In genomic region chr2:6255989-6256841, GRCm38 (mm10) we compare ENCODE assay signal across 8 mouse cellular contexts. TPM values are rescaled to one million over a fixed set of nuclear protein-coding genes. Genes with fewer than 3 reads are reported as not detected.
DNase-seq lines count a peak whose midpoint lies in the region; ATAC-seq and TF ChIP-seq lines count a peak whose summit lies in the region.

No protein-coding gene starts in this region.

- H3K9me3 ChIP-seq in embryonic facial prominence, embryonic 14.5 days (ENCODE audit: control insufficient read depth, low read length), result 0 out of 2 replicates have a peak, but pooled peaks cover 8% of the 10 kb centered on the region
- H3K9me3 ChIP-seq in heart, embryonic 10.5 days, result no peaks in the 10 kb centered on the region
- no peaks in the 10 kb centered on the region for H3K9me3 ChIP-seq in lung, embryonic 14.5 days (ENCODE audit: low read depth, low read length)

- H3K27me3 ChIP-seq in embryonic facial prominence, embryonic 14.5 days (replicated peaks; ENCODE audit: control insufficient read depth, insufficient read depth, low read length), result no peaks in the 10 kb centered on the region
- no peaks in the 10 kb centered on the region for H3K27me3 ChIP-seq in heart, embryonic 10.5 days (ENCODE audit: insufficient read depth, poor library complexity, severe bottlenecking)
- no peaks in the 10 kb centered on the region for H3K27me3 ChIP-seq in lung, embryonic 14.5 days (ENCODE audit: insufficient read depth, low read length)

- DNase-seq in 416B (ENCODE audit: low read depth), result peak; percentile 23
- peak; percentile 78 to 90 for DNase-seq in adrenal gland, adult (ENCODE audit: inconsistent age in 2 of 2, low spot score in 1 of 2)
- peak; percentile 87 for DNase-seq in embryonic facial prominence, embryonic 14.5 days (ENCODE audit: low spot score)
- DNase-seq in heart, embryonic 10.5 days (ENCODE audit: low spot score), result no peak
- peak; percentile 51 for DNase-seq in kidney, postnatal 14 days
- DNase-seq in lung, embryonic 14.5 days, result peak; percentile 70
- DNase-seq in ovary, postnatal 10 days (ENCODE audit: low spot score), result peak; percentile 25
- DNase-seq in embryo, embryonic 10.5 days (ENCODE audit: low spot score), result no peak

- no peak overlapping the region for H3K4me3 ChIP-seq in embryonic facial prominence, embryonic 14.5 days (ENCODE audit: low read depth, low read length)
- no peak overlapping the region for H3K4me3 ChIP-seq in heart, embryonic 10.5 days
- H3K4me3 ChIP-seq in lung, embryonic 14.5 days (ENCODE audit: low read depth, low read length), result no peak overlapping the region

- no peak overlapping the region for H3K9ac ChIP-seq in embryonic facial prominence, embryonic 14.5 days (ENCODE audit: low read depth, low read length)
- H3K9ac ChIP-seq in lung, embryonic 14.5 days, result no peak overlapping the region

- no peak overlapping the region for H3K4me2 ChIP-seq in embryonic facial prominence, embryonic 14.5 days (ENCODE audit: low read depth, low read length)
- no peak overlapping the region for H3K4me2 ChIP-seq in lung, embryonic 14.5 days

- H3K27ac ChIP-seq in embryonic facial prominence, embryonic 14.5 days (replicated peaks; ENCODE audit: low read depth, low read length), result peak overlapping the region; percentile 67
- peak overlapping the region; percentile 77 for H3K27ac ChIP-seq in heart, embryonic 10.5 days
- peak overlapping the region; percentile 75 for H3K27ac ChIP-seq in lung, embryonic 14.5 days (ENCODE audit: low read depth)

- 49% methylated on average over 19 of the region's 19 CpGs for WGBS in embryonic facial prominence, embryonic 14.5 days
- 67% methylated on average over 19 of the region's 19 CpGs for WGBS in heart, embryonic 10.5 days
- 54% methylated on average over 19 of the region's 19 CpGs for WGBS in lung, embryonic 14.5 days

- H3K4me1 ChIP-seq in embryonic facial prominence, embryonic 14.5 days (ENCODE audit: control insufficient read depth, insufficient read depth, low read length), result peaks cover 8% of the 10 kb centered on the region; the same call in 1 of the 2 replicates
- peaks cover 21% of the 10 kb centered on the region for H3K4me1 ChIP-seq in heart, embryonic 10.5 days
- no peaks in the 10 kb centered on the region; the same call in 1 of the 2 replicates for H3K4me1 ChIP-seq in lung, embryonic 14.5 days (ENCODE audit: insufficient read depth)

- ATAC-seq in embryonic facial prominence, embryonic 14.5 days (ENCODE audit: low read depth), result peak; percentile 87
- ATAC-seq in lung, embryonic 14.5 days (ENCODE audit: insufficient read depth), result peak; percentile 86

- no peak for TF ChIP-seq CTCF in lung, embryonic 14.5 days (IDR thresholded peaks at IDR 0.05; ENCODE audit: low read depth)

- no peaks in the 10 kb centered on the region for H3K36me3 ChIP-seq in embryonic facial prominence, embryonic 14.5 days (ENCODE audit: control insufficient read depth, insufficient read depth, low read length)
- no peaks in the 10 kb centered on the region for H3K36me3 ChIP-seq in heart, embryonic 10.5 days
- H3K36me3 ChIP-seq in lung, embryonic 14.5 days (ENCODE audit: insufficient read depth), result no peaks in the 10 kb centered on the region

RNA-seq across cellular contexts. Expression of gene Echdc3, which starts 43.4 kb away (rescaled TPM):
- 3.5 and 4.9 TPM in 2 replicates for polyA plus RNA-seq in embryonic facial prominence, embryonic 14.5 days (2014; fragmentation: Nextera tagmentation; extraction: Ambion mirVana)
- 7.2 and 9.9 TPM in 2 replicates for polyA plus RNA-seq in heart, embryonic 10.5 days (2016; fragmentation: Nextera tagmentation; extraction: Ambion mirVana)
- 6.1 and 8.1 TPM in 2 replicates for polyA plus RNA-seq in lung, embryonic 14.5 days (2014; fragmentation: Nextera tagmentation; extraction: Ambion mirVana)

Comparison
In these comparisons a context has a peak if more than half of its experiments do, and no peak if none do; other contexts are left out.
1. DNase-seq: peak in 416B (single experiment), adrenal gland, adult (2 of 2), embryonic facial prominence, embryonic 14.5 days (single experiment), kidney, postnatal 14 days (single experiment), lung, embryonic 14.5 days (single experiment) and ovary, postnatal 10 days (single experiment); none in heart, embryonic 10.5 days (single experiment) and embryo, embryonic 10.5 days (single experiment).
2. Peak in every context shown above with its lines, with median percentiles within 50 percentile points of each other: H3K27ac ChIP-seq.